Mouse (Mus musculus) C2C12 (cell line): ENCODE measurements at regions not wholly inside any gene's neighbourhood (a gene's known extent, or its start where the extent isn't known, plus 50 kb on each side); places are given as distances from the start of the nearest gene placed in this dataset.

Experiments used
- CTCF ChIP-seq: IDR thresholded peaks from one replicate; pipeline ENCODE4 v1.5.1; 2011; ENCODE audit not compliant: control insufficient read depth, insufficient read depth, insufficient read length
- MAX ChIP-seq: IDR thresholded peaks from one replicate; pipeline ENCODE4 v1.6.1; 2011; ENCODE audit warnings: mild to moderate bottlenecking, control low read depth
- USF1 ChIP-seq: IDR thresholded peaks from one replicate; pipeline ENCODE4 v1.6.1; 2011; ENCODE audit warnings: low read depth, mild to moderate bottlenecking, control low read depth, moderate library complexity

- TF ChIP-seq USF1 (no peak), MAX (no peak), CTCF (no peak)
Observed at GRCm38 (mm10) chr19:29194066-29194830, 57.4 kb upstream of the Jak2 start.
